ENCODE assay signal across 14 mouse cellular contexts in genomic region chr15:85949421-85950164, GRCm38 (mm10).
DNase-seq lines count a peak whose midpoint lies in the region; ATAC-seq lines count a peak whose summit lies in the region.
"Had no signal": no experiment of that assay in that cellular context is flagged by ENCODE, and none has a peak within 500 bp of the region (broad histone marks: within the 10 kb centered on the region; RNA-seq: fewer than 3 reads in every experiment).

No protein-coding gene starts in this region.

- intact Hi-C loops in heart, postnatal 10 days (cut with DNase I), result no loop called here

- peaks cover 34% of the 10 kb centered on the region for H3K4me1 ChIP-seq in hindbrain, embryonic 10.5 days (replicated peaks)
- peaks cover 24% of the 10 kb centered on the region for H3K4me1 ChIP-seq in hindbrain, embryonic 13.5 days (replicated peaks)
- H3K4me1 ChIP-seq: liver, embryonic 13.5 days had no signal

- 74% methylated on average over 16 of the region's 16 CpGs for WGBS in hindbrain, embryonic 10.5 days
- WGBS in hindbrain, embryonic 13.5 days, result 64% methylated on average over 16 of the region's 16 CpGs

- no peak for ATAC-seq in hindbrain, embryonic 13.5 days (ENCODE audit: low FRiP score)
- no peak for ATAC-seq in monocyte, adult 5-6 weeks (replicated peaks; ENCODE audit: insufficient number of reproducible peaks, low FRiP score, low TSS enrichment, poor library complexity, severe bottlenecking)

- peak overlapping the region; percentile 62; the same call in 1 of the 2 replicates for H3K27ac ChIP-seq in hindbrain, embryonic 10.5 days
- no peak overlapping the region for H3K27ac ChIP-seq in hindbrain, embryonic 13.5 days
- H3K27ac ChIP-seq: embryonic facial prominence, embryonic 15.5 days; hindbrain, embryonic 15.5 days; liver, embryonic 13.5 days had no signal

- peaks cover 21% of the 10 kb centered on the region for H3K36me3 ChIP-seq in hindbrain, embryonic 10.5 days
- H3K36me3 ChIP-seq in hindbrain, embryonic 13.5 days, result no peaks in the 10 kb centered on the region
- H3K36me3 ChIP-seq: embryonic facial prominence, embryonic 15.5 days; hindbrain, embryonic 15.5 days; liver, embryonic 13.5 days had no signal

- H3K27me3 ChIP-seq in hindbrain, embryonic 10.5 days (ENCODE audit: insufficient read depth, poor library complexity, severe bottlenecking), result no peaks in the 10 kb centered on the region
- no peaks in the 10 kb centered on the region for H3K27me3 ChIP-seq in hindbrain, embryonic 13.5 days
- H3K27me3 ChIP-seq: embryonic facial prominence, embryonic 15.5 days; hindbrain, embryonic 15.5 days; liver, embryonic 13.5 days had no signal

- no peaks in the 10 kb centered on the region for H3K9me3 ChIP-seq in hindbrain, embryonic 10.5 days
- H3K9me3 ChIP-seq in hindbrain, embryonic 13.5 days, result no peaks in the 10 kb centered on the region
- H3K9me3 ChIP-seq: embryonic facial prominence, embryonic 15.5 days; hindbrain, embryonic 15.5 days; liver, embryonic 13.5 days had no signal

- no peak overlapping the region for H3K4me2 ChIP-seq in hindbrain, embryonic 13.5 days
- H3K4me2 ChIP-seq: embryonic facial prominence, embryonic 15.5 days; hindbrain, embryonic 15.5 days; liver, embryonic 13.5 days had no signal

- no peak overlapping the region for H3K4me3 ChIP-seq in hindbrain, embryonic 10.5 days
- H3K4me3 ChIP-seq in hindbrain, embryonic 13.5 days, result no peak overlapping the region
- H3K4me3 ChIP-seq: embryonic facial prominence, embryonic 15.5 days; hindbrain, embryonic 15.5 days; liver, embryonic 13.5 days had no signal

- no peak overlapping the region for H3K9ac ChIP-seq in hindbrain, embryonic 13.5 days
- H3K9ac ChIP-seq: embryonic facial prominence, embryonic 15.5 days; hindbrain, embryonic 15.5 days; liver, embryonic 13.5 days had no signal

- DNase-seq in hindbrain, embryonic 10.5 days (ENCODE audit: low spot score), result no peak
- DNase-seq in ES-CJ7 (ENCODE audit: low read depth, low spot score) (peak; percentile 12), ZHBTc4 (ENCODE audit: low read depth, low spot score) (peak; percentile 67)
- peak; percentile 34 to 47 for DNase-seq in heart, postnatal 10 days
- no peak for DNase-seq in layer of hippocampus, adult 18-20 months (ENCODE audit: low spot score in 2 of 2)
- DNase-seq: cerebellum, adult 9-10 months; liver, embryonic 13.5 days; retina, postnatal 1 day; spleen, adult 18-20 months; thymus, adult 2 months had no signal

Comparison
In these comparisons a context has a peak if more than half of its experiments do, and no peak if none do; other contexts are left out.
1. DNase-seq: peak in ES-CJ7 (single experiment), ZHBTc4 (single experiment) and heart, postnatal 10 days (2 of 2); none in hindbrain, embryonic 10.5 days (single experiment) and layer of hippocampus, adult 18-20 months (0 of 2).